Mouse (Mus musculus): ENCODE data around the gene 5830473C10Rik.
"Not testable (repeated sequence)": the region's sequence is repeated elsewhere in the genome, so short reads cannot be mapped to it uniquely, and the experiment has no call there.

5830473C10Rik gene

DNA sequence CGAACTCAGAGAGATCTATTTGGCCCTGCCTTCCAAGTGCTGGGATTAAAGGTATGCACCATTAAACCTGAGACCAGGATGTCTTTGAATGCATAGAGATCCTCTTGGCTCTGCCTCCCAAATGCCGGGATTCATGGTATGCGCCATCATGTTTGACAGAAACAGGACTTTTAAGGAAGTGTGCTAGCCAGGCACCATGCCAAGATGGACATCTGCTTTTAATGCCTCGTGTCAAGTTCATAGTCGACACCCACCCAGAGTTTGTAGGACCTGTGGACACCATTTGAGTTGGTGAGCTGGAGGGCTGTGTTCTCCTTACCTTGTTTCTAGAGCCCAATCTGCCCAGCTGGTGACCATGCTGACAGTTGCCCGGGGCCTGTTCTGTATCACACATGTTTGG is 31.0 kb downstream of the 5830473C10Rik start:
- in situ Hi-C loops (cut with MboI, MseI), result loop anchor here (10.0 kb wide), 1 partner anchor 1733 kb away; the partner anchor contains the start of gene Cxcl9

DNA sequence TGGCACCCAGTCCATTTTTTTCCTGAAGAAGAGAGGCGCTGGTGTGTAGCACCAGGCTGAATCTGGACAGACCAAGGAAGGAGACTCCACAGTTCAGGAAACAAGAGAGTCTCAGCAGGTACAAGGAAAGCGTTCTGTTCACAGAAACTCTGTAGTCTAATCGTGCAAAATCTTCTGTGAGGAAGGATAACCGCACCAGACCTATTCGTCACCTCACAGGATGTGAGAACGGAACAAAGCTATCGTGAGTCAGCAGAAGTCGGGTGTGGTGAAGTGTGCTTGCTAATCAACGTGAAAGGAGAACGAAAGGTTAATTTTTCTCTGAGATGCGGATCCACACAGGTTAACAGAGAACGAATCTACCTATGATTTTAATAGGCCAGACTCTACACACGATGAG is 34.0 kb downstream of the 5830473C10Rik start:
- in situ Hi-C loops (cut with MboI, MseI), result loop anchor here (10.0 kb wide), 1 partner anchor 1730 kb away; the partner anchor contains the start of gene Cxcl9

GRCm38 (mm10) chr5:90596155-90596554 is 35.2 kb downstream of the 5830473C10Rik start:
- in situ Hi-C loops (cut with MboI, MseI), result loop anchor here (10.0 kb wide), 1 partner anchor 1729 kb away; the partner anchor contains the start of gene Cxcl9

DNA sequence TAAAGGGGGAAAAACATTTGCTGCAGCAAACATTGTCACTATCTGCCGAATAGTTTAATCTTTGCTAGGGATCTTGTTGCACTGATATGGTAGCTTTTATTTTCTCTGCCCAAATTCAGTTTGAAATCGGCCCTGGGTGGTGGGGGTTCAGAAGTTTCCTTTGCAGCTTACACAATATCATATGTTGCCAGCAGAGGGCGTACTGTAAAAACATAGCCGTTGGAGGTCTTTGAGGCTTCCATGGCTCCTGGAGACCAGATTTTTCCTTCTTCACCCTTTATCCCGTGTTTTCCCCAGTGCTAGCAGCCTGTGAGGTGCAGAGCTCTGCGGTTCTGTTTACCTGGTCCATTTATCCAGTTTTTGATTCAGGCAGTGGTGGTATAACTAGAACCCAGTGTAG is 40.6 kb downstream of the 5830473C10Rik start:
- in situ Hi-C loops (cut with MboI, MseI), result loop anchor here (5.0 to 10.0 kb wide), 2 partner anchors 51 to 1737 kb away; no protein-coding TSS in a partner anchor

- in situ Hi-C loops (cut with MboI, MseI), result loop anchor here (5.0 to 10.0 kb wide), 2 partner anchors 49 to 1739 kb away; no protein-coding TSS in a partner anchor
Measured at GRCm38 (mm10) chr5:90603407-90603923, 42.6 kb downstream of the 5830473C10Rik start.

DNA sequence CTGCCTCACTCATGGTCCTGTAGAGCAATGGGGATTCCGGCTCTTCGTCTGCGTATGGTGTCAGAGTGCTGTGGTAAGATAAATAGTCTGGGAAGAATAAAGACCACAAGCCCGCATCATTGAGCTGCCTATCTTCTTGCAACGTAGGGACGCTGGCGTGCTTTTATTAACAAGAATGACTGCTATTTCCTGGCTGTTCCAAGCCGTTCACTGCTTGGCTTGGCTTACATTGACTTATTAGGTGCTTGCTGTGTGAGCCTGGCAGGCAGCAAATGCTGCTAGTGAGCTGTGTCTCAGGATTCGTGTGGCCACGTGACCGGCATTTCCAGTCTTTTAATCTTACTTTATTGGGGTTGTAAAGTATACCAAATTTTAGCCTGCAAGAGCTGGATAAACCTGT is 48.0 kb downstream of the 5830473C10Rik start:
- in situ Hi-C loops (cut with MboI, MseI), result loop anchor here (10.0 kb wide), 1 partner anchor 1744 kb away; no protein-coding TSS in a partner anchor

DNA sequence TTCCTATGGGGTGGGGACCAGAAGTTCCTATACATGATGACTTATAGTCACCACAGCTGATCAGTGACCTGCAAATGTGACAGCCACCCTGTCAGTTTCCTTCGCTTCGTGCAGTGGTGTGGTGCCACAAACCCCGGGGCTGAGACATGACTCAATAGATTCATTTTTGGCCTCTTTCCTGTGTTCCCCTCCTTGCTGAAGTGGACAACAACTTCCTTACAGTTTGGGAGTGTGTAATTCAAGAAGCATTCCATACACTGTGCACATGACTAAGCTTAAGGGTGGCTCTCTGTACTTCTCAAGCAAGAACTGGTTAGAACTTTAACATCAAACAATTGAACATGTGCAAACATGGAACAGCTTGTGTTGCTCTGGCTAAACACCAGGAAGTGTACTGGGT is 50.5 kb downstream of the 5830473C10Rik start:
- in situ Hi-C loops (cut with MboI, MseI), result no loop called here

GRCm38 (mm10) chr5:90611996-90612611 is 51.2 kb downstream of the 5830473C10Rik start:
- in situ Hi-C loops (cut with MboI, MseI), result no loop called here

DNA sequence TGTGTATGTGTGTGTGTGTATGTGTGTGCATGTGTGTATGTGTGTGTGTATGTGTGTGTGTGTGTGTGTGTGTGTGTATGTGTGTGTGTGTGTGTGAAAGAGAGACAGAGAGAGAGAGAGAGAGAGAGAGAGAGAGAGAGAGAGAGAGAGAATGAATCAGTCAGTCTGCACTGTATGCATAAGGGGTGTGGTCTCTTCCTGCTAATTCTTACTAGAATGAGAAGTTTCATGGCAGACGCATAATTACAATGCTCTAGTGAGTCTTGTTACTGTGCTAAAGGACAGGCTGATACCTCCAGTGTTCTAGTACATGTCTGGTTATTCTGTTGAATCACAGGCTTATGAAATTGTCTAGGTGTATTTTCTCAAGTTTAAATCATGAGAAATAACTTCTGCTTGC is 51.8 kb downstream of the 5830473C10Rik start:
- in situ Hi-C loops (cut with MboI, MseI), result not testable (repeated sequence)

DNA sequence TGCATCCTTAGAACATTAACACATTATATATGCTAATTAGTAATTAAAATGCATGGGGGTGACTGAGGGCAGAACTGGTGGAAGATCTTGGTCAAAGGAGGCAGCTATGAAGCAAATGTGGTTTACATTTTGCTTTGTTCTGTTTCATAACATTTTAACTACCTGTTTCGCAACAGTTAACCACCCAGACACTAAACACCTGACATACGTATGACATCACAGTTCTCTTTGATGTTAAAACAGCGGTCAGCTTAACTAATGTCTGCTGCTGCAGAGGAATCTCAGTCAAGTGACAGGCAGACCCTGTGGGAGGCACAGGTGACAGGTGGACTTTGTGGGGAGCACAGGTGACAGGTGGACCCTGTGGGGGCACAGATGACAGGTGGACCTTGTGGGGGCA is 57.0 kb downstream of the 5830473C10Rik start:
- in situ Hi-C loops (cut with MboI, MseI), result no loop called here

GRCm38 (mm10) chr5:90621316-90621715 is 60.4 kb downstream of the 5830473C10Rik start:
- in situ Hi-C loops (cut with MboI, MseI), result no loop called here

- in situ Hi-C loops (cut with MboI, MseI), result no loop called here
Measured at GRCm38 (mm10) chr5:90621726-90622125, 60.8 kb downstream of the 5830473C10Rik start.

DNA sequence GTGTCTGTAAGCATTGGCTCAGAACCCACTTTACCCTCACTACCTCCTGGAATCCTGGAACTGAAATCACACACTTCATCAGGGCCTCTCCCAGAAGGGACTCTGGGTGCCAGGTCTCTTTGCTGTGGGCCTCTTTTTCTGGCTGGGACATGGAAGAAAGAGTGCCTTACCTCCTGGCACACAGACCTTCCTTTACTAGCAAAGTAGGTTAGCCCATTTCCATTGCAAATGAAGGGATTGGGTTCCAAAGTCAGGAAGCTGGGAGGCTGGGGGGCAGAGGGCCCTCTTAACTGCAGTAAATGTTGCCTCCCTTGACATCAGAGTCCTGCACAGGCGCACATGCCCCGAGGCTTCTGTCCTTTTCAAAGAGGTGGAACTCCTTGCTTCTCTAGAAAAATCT is 62.3 kb downstream of the 5830473C10Rik start:
- in situ Hi-C loops (cut with MboI, MseI), result no loop called here

DNA sequence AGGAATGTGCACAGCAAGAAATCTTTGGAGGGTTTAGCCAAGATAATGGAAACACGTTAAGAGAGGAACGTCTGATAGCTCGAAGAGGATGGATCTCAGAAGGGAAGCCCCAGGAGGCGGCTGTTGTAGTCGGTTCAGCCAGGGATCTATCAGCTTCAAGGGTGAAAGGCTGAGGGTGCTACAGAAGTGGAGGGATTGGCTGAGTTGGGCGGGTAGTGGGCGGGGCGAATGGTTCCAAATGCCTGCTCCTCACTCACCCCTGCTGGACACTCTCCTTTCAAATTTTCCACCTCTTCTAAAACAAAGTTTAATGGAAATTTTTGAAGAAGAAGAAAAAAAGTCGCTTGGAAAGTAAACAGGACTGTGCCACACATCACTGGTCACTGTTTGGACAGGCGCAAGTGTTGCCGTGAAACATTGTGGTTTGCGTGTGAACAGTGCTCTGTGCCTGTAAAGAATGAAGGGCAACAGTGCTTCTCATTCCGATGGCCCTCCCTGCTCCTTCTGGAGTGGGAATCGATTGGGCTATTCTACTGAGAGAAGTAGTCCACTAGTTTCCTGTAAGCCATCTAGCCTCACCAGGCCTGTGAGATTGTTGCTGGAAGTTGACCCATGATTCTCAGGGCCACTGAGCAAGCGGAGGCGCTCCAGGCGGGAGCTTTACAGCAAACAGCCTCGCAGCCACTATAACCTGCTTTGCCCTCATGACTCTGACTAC is 64.0 kb downstream of the 5830473C10Rik start:
- in situ Hi-C loops (cut with MboI, MseI), result no loop called here

GRCm38 (mm10) chr5:90627423-90627822 is 66.5 kb downstream of the 5830473C10Rik start:
- in situ Hi-C loops (cut with MboI, MseI), result no loop called here

- in situ Hi-C loops (cut with MboI, MseI), result no loop called here
Measured at GRCm38 (mm10) chr5:90628011-90628410, 67.1 kb downstream of the 5830473C10Rik start.

DNA sequence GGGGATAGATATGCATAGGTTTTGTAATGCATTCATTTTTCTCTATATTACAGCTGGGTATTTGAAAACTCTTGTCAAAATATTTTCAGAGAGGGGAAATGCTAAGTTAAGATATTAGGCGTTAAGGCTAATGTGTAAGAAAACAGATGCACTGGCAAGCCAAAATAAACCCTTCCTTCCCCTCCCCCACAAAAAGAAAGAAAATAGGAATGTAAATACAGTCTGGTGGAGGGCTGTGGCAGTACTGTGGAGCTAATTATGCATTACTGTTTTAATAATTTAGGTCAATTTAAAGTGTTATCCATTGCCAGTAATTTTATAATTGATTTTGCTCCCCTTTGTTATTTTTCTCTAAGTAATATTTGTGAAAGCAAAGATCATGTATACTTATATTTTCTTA is 67.6 kb downstream of the 5830473C10Rik start:
- in situ Hi-C loops (cut with MboI, MseI), result no loop called here

DNA sequence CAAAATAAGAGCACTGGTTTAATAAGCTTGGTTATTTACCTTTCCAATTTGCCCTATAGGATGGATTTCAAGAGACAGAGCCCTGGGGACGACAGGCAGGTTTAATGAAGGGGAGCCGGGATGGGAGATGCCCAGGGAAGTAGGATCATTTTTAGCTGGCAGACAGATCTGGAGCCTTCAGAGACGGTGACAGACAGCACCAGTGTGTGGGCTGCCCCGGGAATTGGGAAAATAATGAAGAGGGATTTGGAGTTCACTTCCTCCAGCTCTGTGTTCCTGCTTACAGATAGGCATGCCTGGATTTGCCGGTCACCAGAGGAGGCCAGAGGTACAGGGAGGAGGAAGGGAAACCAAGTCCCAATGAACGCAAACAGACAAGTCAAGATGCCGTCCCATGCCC is 74.0 kb downstream of the 5830473C10Rik start:
- in situ Hi-C loops (cut with MboI, MseI), result no loop called here

DNA sequence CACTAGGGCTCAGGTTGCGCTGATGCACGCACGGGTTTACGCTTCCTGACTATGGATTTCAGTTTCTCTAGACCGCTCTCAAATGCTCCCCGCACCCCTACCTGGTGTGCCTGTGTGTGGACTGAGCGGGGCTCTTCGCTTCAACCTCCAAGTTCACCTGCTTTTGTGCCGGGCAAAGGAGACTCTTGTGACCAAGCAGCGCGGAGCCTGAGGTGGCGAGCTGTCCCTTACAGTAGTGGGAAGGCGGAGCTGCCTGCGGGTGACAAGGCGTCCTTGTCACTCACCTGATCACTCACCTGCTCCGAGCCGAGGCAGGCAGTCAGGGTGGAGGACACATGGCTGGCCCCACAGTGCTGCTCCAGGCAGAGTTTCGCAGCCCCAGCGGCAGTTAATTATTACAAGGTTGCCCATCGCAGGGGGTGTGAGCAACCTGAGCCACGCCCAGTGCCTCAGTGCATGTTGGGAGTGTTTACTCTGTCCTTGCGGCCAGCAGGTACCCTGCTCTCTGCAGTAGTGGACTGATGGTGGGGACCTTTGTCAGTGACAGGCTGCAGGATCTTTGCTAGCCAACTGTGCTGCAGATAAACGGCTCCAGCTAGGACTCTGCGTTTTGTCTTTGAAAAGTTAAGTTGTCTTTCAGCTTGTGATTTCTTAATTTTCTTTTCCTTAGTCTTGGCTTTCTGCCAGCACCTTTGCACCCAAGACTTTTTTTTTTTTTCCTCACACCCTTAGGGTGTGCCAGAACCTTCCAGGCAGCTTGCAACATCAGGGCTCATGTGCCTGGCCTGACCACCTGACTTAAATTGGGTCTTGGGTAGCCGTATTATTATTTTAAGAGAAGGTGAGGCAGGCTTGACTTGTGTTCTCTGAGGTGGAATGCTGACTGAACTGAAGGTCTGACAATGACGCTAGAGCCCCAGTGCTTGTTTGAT is 79.6 kb downstream of the 5830473C10Rik start, which contains the start of gene Rassf6:
TSS of gene Rassf6 (minus strand) at position 372 of the 932 bp plus-strand sequence.
- in situ Hi-C loops (cut with MboI, MseI), result no loop called here

DNA sequence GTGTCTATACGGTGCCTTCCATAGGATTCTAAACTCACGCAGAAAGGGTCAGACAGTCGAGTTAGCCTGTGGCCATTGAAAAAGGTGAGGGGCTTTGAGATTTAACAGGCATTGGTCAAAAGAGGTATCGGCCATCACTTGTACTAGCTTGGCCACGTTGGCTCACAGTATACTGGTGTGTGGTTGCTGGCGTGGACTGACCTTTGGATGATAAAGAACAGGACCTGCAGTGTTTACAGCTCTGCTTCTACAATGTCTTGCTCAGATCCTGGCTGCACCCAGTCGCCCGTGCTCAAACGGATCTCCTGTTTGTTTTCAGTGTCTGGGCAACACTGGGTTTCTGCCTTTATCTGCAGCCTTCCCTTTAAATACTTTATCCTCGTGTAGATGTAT is 80.3 kb downstream of the 5830473C10Rik start:
- in situ Hi-C loops (cut with MboI, MseI), result no loop called here

DNA sequence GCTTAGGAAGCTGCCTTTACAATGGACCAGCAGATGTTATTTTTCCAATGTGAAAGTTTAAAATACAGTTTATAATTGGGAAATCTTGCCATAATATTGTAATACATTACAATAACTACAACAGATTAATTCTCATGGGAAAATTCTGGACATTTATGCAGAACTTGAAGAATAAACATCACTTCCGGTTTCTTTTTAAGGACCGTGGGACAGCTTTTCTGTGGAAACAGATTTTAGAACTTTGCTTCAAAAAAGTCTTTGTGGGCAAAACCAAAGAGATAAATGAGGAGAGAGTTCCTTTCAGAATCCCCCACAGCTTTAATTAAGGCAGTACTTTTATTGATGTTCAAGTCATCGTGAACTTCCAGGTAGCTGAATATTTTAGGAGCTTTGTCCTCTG is 84.7 kb downstream of the 5830473C10Rik start:
- in situ Hi-C loops (cut with MboI, MseI), result no loop called here

Data from T-helper 1 cell (primary cell).